Mouse (Mus musculus): ENCODE results near the gene Fgfr2. TPM values are rescaled to one million over a fixed set of nuclear protein-coding genes. Genes with fewer than 3 reads are reported as not detected.

Gene Fgfr2
- polyA plus RNA-seq, 1 experiment from 2014 or later: 17.2 TPM

GRCm38 (mm10) chr7:130741099-130741498 lies 2382.1 kb downstream of the Fgfr2 start:
- H3K36me3 ChIP-seq: peaks cover 96% of the 10 kb centered on the region
- ATAC-seq (replicated peaks; ENCODE audit: insufficient number of reproducible peaks, insufficient read depth, low FRiP score, low read depth): no peak
- no peaks in the 10 kb centered on the region for H3K27me3 ChIP-seq
- H3K9ac ChIP-seq: no peak overlapping the region
- H3K4me2 ChIP-seq: no peak overlapping the region
- H3K4me1 ChIP-seq (replicated peaks): peaks cover 8% of the 10 kb centered on the region
- no peak overlapping the region for H3K4me3 ChIP-seq
- no peaks in the 10 kb centered on the region for H3K9me3 ChIP-seq (replicated peaks)
- 81% methylated on average over 4 of the region's 4 CpGs for WGBS
- no peak overlapping the region for H3K27ac ChIP-seq

GRCm38 (mm10) chr7:130734195-130734787 lies 2388.9 kb downstream of the Fgfr2 start:
- ATAC-seq (replicated peaks; ENCODE audit: insufficient number of reproducible peaks, insufficient read depth, low FRiP score, low read depth): no peak
- no peak overlapping the region for H3K9ac ChIP-seq
- H3K4me2 ChIP-seq: no peak overlapping the region
- no peaks in the 10 kb centered on the region; the same call in none of the 2 replicates for H3K4me1 ChIP-seq (replicated peaks)
- no peaks in the 10 kb centered on the region for H3K9me3 ChIP-seq (replicated peaks)
- no peak overlapping the region for H3K27ac ChIP-seq
- H3K36me3 ChIP-seq: peaks cover 73% of the 10 kb centered on the region
- H3K4me3 ChIP-seq: no peak overlapping the region
- 84% methylated on average over 2 of the region's 2 CpGs for WGBS
- no peaks in the 10 kb centered on the region for H3K27me3 ChIP-seq

GRCm38 (mm10) chr7:130733423-130733822 lies 2389.7 kb downstream of the Fgfr2 start:
- no peak for ATAC-seq (replicated peaks; ENCODE audit: insufficient number of reproducible peaks, insufficient read depth, low FRiP score, low read depth)
- peaks cover 5% of the 10 kb centered on the region for H3K4me1 ChIP-seq (replicated peaks)
- H3K9me3 ChIP-seq (replicated peaks): no peaks in the 10 kb centered on the region
- no peak overlapping the region for H3K4me2 ChIP-seq
- no peak overlapping the region for H3K4me3 ChIP-seq
- H3K27ac ChIP-seq: no peak overlapping the region
- H3K9ac ChIP-seq: no peak overlapping the region
- no peaks in the 10 kb centered on the region for H3K27me3 ChIP-seq
- peaks cover 73% of the 10 kb centered on the region for H3K36me3 ChIP-seq
- 95% methylated on average over 8 of the region's 8 CpGs for WGBS

GRCm38 (mm10) chr7:130732908-130733307 lies 2390.2 kb downstream of the Fgfr2 start:
- H3K4me3 ChIP-seq: no peak overlapping the region
- no peaks in the 10 kb centered on the region for H3K27me3 ChIP-seq
- H3K9me3 ChIP-seq (replicated peaks): no peaks in the 10 kb centered on the region
- H3K4me1 ChIP-seq (replicated peaks): peaks cover 5% of the 10 kb centered on the region; the same call in 1 of the 2 replicates
- no peak overlapping the region for H3K4me2 ChIP-seq
- no peak overlapping the region for H3K27ac ChIP-seq
- WGBS: 83% methylated on average over 6 of the region's 6 CpGs
- peaks cover 68% of the 10 kb centered on the region for H3K36me3 ChIP-seq
- no peak for ATAC-seq (replicated peaks; ENCODE audit: insufficient number of reproducible peaks, insufficient read depth, low FRiP score, low read depth)
- no peak overlapping the region for H3K9ac ChIP-seq

- no peak overlapping the region for H3K4me2 ChIP-seq
- no peak overlapping the region for H3K27ac ChIP-seq
- H3K9me3 ChIP-seq (replicated peaks): no peaks in the 10 kb centered on the region
- H3K4me1 ChIP-seq (replicated peaks): peaks cover 12% of the 10 kb centered on the region
- H3K27me3 ChIP-seq: no peaks in the 10 kb centered on the region
- peaks cover 59% of the 10 kb centered on the region for H3K36me3 ChIP-seq
- 85% methylated on average over 7 of the region's 7 CpGs for WGBS
- ATAC-seq (replicated peaks; ENCODE audit: insufficient number of reproducible peaks, insufficient read depth, low FRiP score, low read depth): no peak
- no peak overlapping the region for H3K9ac ChIP-seq
- H3K4me3 ChIP-seq: no peak overlapping the region
Measured at GRCm38 (mm10) chr7:130731792-130732191, 2391.4 kb downstream of the Fgfr2 start.

- WGBS: 83% methylated on average over 4 of the region's 4 CpGs
- no peaks in the 10 kb centered on the region for H3K27me3 ChIP-seq
- peak overlapping the region; percentile 59 for H3K27ac ChIP-seq
- peaks cover 26% of the 10 kb centered on the region for H3K4me1 ChIP-seq (replicated peaks)
- H3K4me2 ChIP-seq: peak overlapping the region; percentile 15; the same call in 1 of the 2 replicates
- no peak for ATAC-seq (replicated peaks; ENCODE audit: insufficient number of reproducible peaks, insufficient read depth, low FRiP score, low read depth)
- H3K9ac ChIP-seq: no peak overlapping the region
- H3K9me3 ChIP-seq (replicated peaks): no peaks in the 10 kb centered on the region
- peaks cover 29% of the 10 kb centered on the region for H3K36me3 ChIP-seq
- H3K4me3 ChIP-seq: no peak overlapping the region
Measured at GRCm38 (mm10) chr7:130727560-130727959, 2395.6 kb downstream of the Fgfr2 start.

GRCm38 (mm10) chr7:130726724-130727422 lies 2396.3 kb downstream of the Fgfr2 start:
- 35% methylated on average over 8 of the region's 8 CpGs for WGBS
- 0 out of 2 replicates have a peak, but pooled peaks have one; percentile 32 for ATAC-seq (replicated peaks; ENCODE audit: insufficient number of reproducible peaks, insufficient read depth, low FRiP score, low read depth)
- Histone ChIP-seq H3K4me2 (peak overlapping the region; percentile 15; the same call in 1 of the 2 replicates), H3K27me3 (no peaks in the 10 kb centered on the region), H3K9me3 (replicated peaks) (no peaks in the 10 kb centered on the region), H3K4me1 (replicated peaks) (peaks cover 30% of the 10 kb centered on the region), H3K4me3 (no peak overlapping the region), H3K9ac (no peak overlapping the region), H3K27ac (peak overlapping the region; percentile 59), H3K36me3 (peaks cover 29% of the 10 kb centered on the region)

GRCm38 (mm10) chr7:130726185-130726584 lies 2397.0 kb downstream of the Fgfr2 start:
- H3K27ac ChIP-seq: peak overlapping the region; percentile 59
- no peaks in the 10 kb centered on the region for H3K9me3 ChIP-seq (replicated peaks)
- peaks cover 29% of the 10 kb centered on the region for H3K36me3 ChIP-seq
- H3K27me3 ChIP-seq: no peaks in the 10 kb centered on the region
- 51% methylated on average over 3 of the region's 3 CpGs for WGBS
- peaks cover 30% of the 10 kb centered on the region for H3K4me1 ChIP-seq (replicated peaks)
- no peak overlapping the region for H3K4me2 ChIP-seq
- H3K4me3 ChIP-seq: no peak overlapping the region
- no peak for ATAC-seq (replicated peaks; ENCODE audit: insufficient number of reproducible peaks, insufficient read depth, low FRiP score, low read depth)
- H3K9ac ChIP-seq: no peak overlapping the region

- ATAC-seq (replicated peaks; ENCODE audit: insufficient number of reproducible peaks, insufficient read depth, low FRiP score, low read depth): no peak
- Histone ChIP-seq H3K27ac (peak overlapping the region; percentile 17; the same call in 1 of the 2 replicates), H3K4me1 (replicated peaks) (peaks cover 23% of the 10 kb centered on the region), H3K4me3 (no peak overlapping the region), H3K9me3 (replicated peaks) (no peaks in the 10 kb centered on the region), H3K4me2 (no peak overlapping the region), H3K27me3 (no peaks in the 10 kb centered on the region), H3K36me3 (peaks cover 34% of the 10 kb centered on the region; the same call in 1 of the 2 replicates), H3K9ac (no peak overlapping the region)
- WGBS: 68% methylated on average over 9 of the region's 9 CpGs
Measured at GRCm38 (mm10) chr7:130720646-130721335, 2402.4 kb downstream of the Fgfr2 start.

- H3K27me3 ChIP-seq: no peaks in the 10 kb centered on the region
- H3K4me3 ChIP-seq: no peak overlapping the region
- 46% methylated on average over 16 of the region's 16 CpGs for WGBS
- no peaks in the 10 kb centered on the region for H3K9me3 ChIP-seq (replicated peaks)
- H3K9ac ChIP-seq: peak overlapping the region; percentile 8; the same call in 1 of the 2 replicates
- H3K4me2 ChIP-seq: no peak overlapping the region
- no peak for ATAC-seq (replicated peaks; ENCODE audit: insufficient number of reproducible peaks, insufficient read depth, low FRiP score, low read depth)
- H3K27ac ChIP-seq: peak overlapping the region; percentile 68
- peaks cover 34% of the 10 kb centered on the region; the same call in 1 of the 2 replicates for H3K36me3 ChIP-seq
- peaks cover 20% of the 10 kb centered on the region for H3K4me1 ChIP-seq (replicated peaks)
Measured at GRCm38 (mm10) chr7:130719931-130720598, 2403.1 kb downstream of the Fgfr2 start.

- Histone ChIP-seq H3K4me3 (no peak overlapping the region), H3K9me3 (replicated peaks) (no peaks in the 10 kb centered on the region), H3K27me3 (no peaks in the 10 kb centered on the region), H3K27ac (no peak overlapping the region), H3K9ac (no peak overlapping the region), H3K4me2 (no peak overlapping the region), H3K36me3 (peaks cover 27% of the 10 kb centered on the region; the same call in 1 of the 2 replicates), H3K4me1 (replicated peaks) (peaks cover 26% of the 10 kb centered on the region)
- no peak for ATAC-seq (replicated peaks; ENCODE audit: insufficient number of reproducible peaks, insufficient read depth, low FRiP score, low read depth)
- 94% methylated on average over 6 of the region's 6 CpGs for WGBS
Measured at GRCm38 (mm10) chr7:130716989-130717388, 2406.2 kb downstream of the Fgfr2 start.
